19 mouse cellular contexts compared by ENCODE assay signal in the genomic region with DNA sequence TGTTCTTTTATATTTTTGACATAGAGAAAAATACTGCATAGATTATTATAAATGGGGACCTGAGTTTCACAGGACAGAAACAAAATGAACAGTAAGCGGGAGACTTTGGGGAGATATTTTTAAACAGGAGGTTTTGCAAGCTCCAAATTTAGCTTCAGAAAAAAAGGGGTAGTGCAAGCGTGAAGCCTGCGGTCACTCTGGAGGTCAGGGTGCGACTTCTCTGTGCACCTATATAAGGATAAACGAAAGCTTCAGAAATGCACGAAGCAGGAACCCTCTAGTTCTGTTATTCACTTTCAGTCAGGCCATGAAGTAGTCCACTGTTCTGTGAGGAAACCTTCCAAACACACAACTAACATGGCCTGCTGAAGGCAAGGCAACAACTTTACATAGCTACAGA.
A peak's percentile ranks its signal among the peaks of the same experiment; 100 is the strongest.
DNase-seq lines count a peak whose midpoint lies in the region; ATAC-seq and TF ChIP-seq lines count a peak whose summit lies in the region.
"Had no signal": no experiment of that assay in that cellular context is flagged by ENCODE, and none has a peak within 500 bp of the region (broad histone marks: within the 10 kb centered on the region; RNA-seq: fewer than 3 reads in every experiment).

No protein-coding gene starts in this region.

- ATAC-seq in frontal cortex, adult (ENCODE audit: low TSS enrichment) = no peak
- ATAC-seq in midbrain, postnatal 0 days (ENCODE audit: low FRiP score) = no peak
- ATAC-seq: forebrain, postnatal 0 days; intestine, postnatal 0 days had no signal

- TF ChIP-seq POLR2A in CH12.LX (IDR thresholded peaks at IDR 0.05; ENCODE audit: low read depth, low read length) = no peak

- H3K27ac ChIP-seq in CH12.LX (ENCODE audit: insufficient read depth, low read depth) (no peak overlapping the region), macrophage (peak overlapping the region; percentile 36)
- H3K27ac ChIP-seq in midbrain, postnatal 0 days (ENCODE audit: low read depth, low read length) = no peak overlapping the region
- H3K27ac ChIP-seq: hindbrain, embryonic 15.5 days; limb, embryonic 12.5 days; lung, embryonic 15.5 days had no signal

- 0% methylated on average over 6 of the region's 6 CpGs for WGBS in macrophage (ENCODE audit: missing documents)
- WGBS in midbrain, postnatal 0 days = 72% methylated on average over 6 of the region's 6 CpGs

- DNase-seq in layer of hippocampus, adult 11-12 months (ENCODE audit: low spot score) = peak; percentile 40
- DNase-seq in layer of hippocampus, postnatal 25 days (ENCODE audit: extremely low spot score in 1 of 2, low spot score in 1 of 2) = no peak
- peak; percentile 73 for DNase-seq in CH12.LX (ENCODE audit: extremely low read depth)
- peak; percentile 27 to 46 for DNase-seq in spleen, adult 18-20 months
- DNase-seq in midbrain, postnatal 0 days (ENCODE audit: low spot score) = no peak
- DNase-seq: adrenal gland, postnatal 10 days; cerebellum, postnatal 14 days; forebrain, postnatal 0 days; heart, postnatal 14 days; kidney, postnatal 25 days; thymus, postnatal 25 days had no signal

- in situ Hi-C loops in CH12.LX (cut with MboI; ENCODE audit: low pct_ligation_motif_present, low pct_unique_long_range_greater_than_20kb, low sequenced_read_pairs) = no loop called here

- TF ChIP-seq EP300 in CH12.LX (IDR thresholded peaks at IDR 0.05; ENCODE audit: low read length) = peak; percentile 67

- H3K4me3 ChIP-seq in CH12.LX (replicated peaks in 1 of 3; ENCODE audit: low read depth in 2 of 3, low read length in 2 of 3, poor library complexity in 1 of 3) = no peak overlapping the region
- no peak overlapping the region for H3K4me3 ChIP-seq in macrophage (ENCODE audit: inconsistent target)
- H3K4me3 ChIP-seq in midbrain, postnatal 0 days (ENCODE audit: low read depth, low read length) = no peak overlapping the region
- H3K4me3 ChIP-seq: hindbrain, embryonic 15.5 days; limb, embryonic 12.5 days; lung, embryonic 15.5 days had no signal

- dilution Hi-C loops in CH12.LX (cut with MboI; ENCODE audit: extremely low pct_ligation_motif_present, extremely low pct_unique_long_range_greater_than_20kb, low sequenced_read_pairs) = no loop called here

- H3K9ac ChIP-seq in CH12.LX (ENCODE audit: insufficient read depth, low read depth) = no peak overlapping the region
- no peak overlapping the region for H3K9ac ChIP-seq in midbrain, postnatal 0 days (replicated peaks; ENCODE audit: low read length, poor library complexity, severe bottlenecking)
- H3K9ac ChIP-seq: forebrain, postnatal 0 days; hindbrain, embryonic 15.5 days; limb, embryonic 12.5 days; lung, embryonic 15.5 days had no signal

- peak overlapping the region; percentile 8; the same call in 1 of the 2 replicates for H3K4me2 ChIP-seq in CH12.LX (ENCODE audit: insufficient read depth, low read depth, poor library complexity, severe bottlenecking)
- H3K4me2 ChIP-seq in midbrain, postnatal 0 days (ENCODE audit: low read depth, low read length, poor library complexity, severe bottlenecking) = no peak overlapping the region
- H3K4me2 ChIP-seq: hindbrain, embryonic 15.5 days; limb, embryonic 12.5 days; lung, embryonic 15.5 days; midbrain, embryonic 11.5 days had no signal

- TF ChIP-seq CTCF in CH12.LX (conservative IDR thresholded peaks at IDR 0.05 in 1 of 2, IDR thresholded peaks at IDR 0.05 in 1 of 2; ENCODE audit: low read depth in 2 of 2, low read length in 2 of 2) = no peak
- TF ChIP-seq CTCF in midbrain, postnatal 0 days (IDR thresholded peaks at IDR 0.05) = no peak

- TF ChIP-seq RAD21 in CH12.LX (IDR thresholded peaks at IDR 0.05; ENCODE audit: low read depth, low read length) = no peak

- H3K9me3 ChIP-seq in CH12.LX (replicated peaks; ENCODE audit: low read length) = no peaks in the 10 kb centered on the region
- no peaks in the 10 kb centered on the region for H3K9me3 ChIP-seq in midbrain, postnatal 0 days (ENCODE audit: low read length)
- H3K9me3 ChIP-seq: hindbrain, embryonic 15.5 days; limb, embryonic 12.5 days; lung, embryonic 15.5 days had no signal

- no peaks in the 10 kb centered on the region for H3K36me3 ChIP-seq in CH12.LX (replicated peaks in 1 of 2; ENCODE audit: control insufficient read depth in 1 of 2, insufficient read depth in 1 of 2, low read length in 1 of 2)
- H3K36me3 ChIP-seq in macrophage (ENCODE audit: inconsistent target) = no peaks in the 10 kb centered on the region
- H3K36me3 ChIP-seq in midbrain, postnatal 0 days (ENCODE audit: insufficient read depth, low read length) = no peaks in the 10 kb centered on the region
- H3K36me3 ChIP-seq: G1E; hindbrain, embryonic 15.5 days; limb, embryonic 12.5 days; lung, embryonic 15.5 days had no signal

- no peaks in the 10 kb centered on the region for H3K79me2 ChIP-seq in CH12.LX (replicated peaks; ENCODE audit: control insufficient read depth, extremely low read depth, insufficient read depth, poor library complexity, severe bottlenecking)
- no peaks in the 10 kb centered on the region for H3K79me2 ChIP-seq in macrophage (ENCODE audit: inconsistent target)

- no peaks in the 10 kb centered on the region for H3K27me3 ChIP-seq in CH12.LX (replicated peaks)
- H3K27me3 ChIP-seq in midbrain, postnatal 0 days (ENCODE audit: insufficient read depth, low read length) = no peaks in the 10 kb centered on the region
- H3K27me3 ChIP-seq: hindbrain, embryonic 15.5 days; limb, embryonic 12.5 days; lung, embryonic 15.5 days had no signal

- peaks cover 7 to 41% of the 10 kb centered on the region in 2 experiments for H3K4me1 ChIP-seq in CH12.LX (ENCODE audit: control insufficient read depth in 1 of 2, insufficient read depth in 2 of 2)
- no peaks in the 10 kb centered on the region for H3K4me1 ChIP-seq in midbrain, postnatal 0 days (ENCODE audit: insufficient read depth, low read length)
- H3K4me1 ChIP-seq: hindbrain, embryonic 15.5 days; limb, embryonic 12.5 days; lung, embryonic 15.5 days had no signal

TF ChIP-seq in CH12.LX, 34 proteins besides CTCF, POLR2A, EP300 and RAD21:
- no peak for TF ChIP-seq SMC3 (IDR thresholded peaks at IDR 0.05; ENCODE audit: low read depth, low read length)
- TF ChIP-seq MEF2A (IDR thresholded peaks at IDR 0.05; ENCODE audit: borderline replicate concordance, low read depth, low read length) = peak; percentile 97
- 0 out of 2 replicates have a peak, but pooled peaks have one; percentile 50 for TF ChIP-seq MAFK (IDR thresholded peaks at IDR 0.05; ENCODE audit: insufficient replicate concordance, low read length)
- no peak for TF ChIP-seq KAT2A (IDR thresholded peaks at IDR 0.05; ENCODE audit: insufficient replicate concordance, low read length)
- TF ChIP-seq PAX5 (IDR thresholded peaks at IDR 0.05; ENCODE audit: low read length) = no peak
- peak; percentile 86 for TF ChIP-seq ZNF384 (IDR thresholded peaks at IDR 0.05; ENCODE audit: low read depth, low read length)
- peak; percentile 57; the same call in 1 of the 2 replicates for TF ChIP-seq MYC (IDR thresholded peaks at IDR 0.05; ENCODE audit: low read depth, low read length)
- peak; percentile 54; the same call in 1 of the 2 replicates for TF ChIP-seq IRF4 (IDR thresholded peaks at IDR 0.05; ENCODE audit: low read depth, low read length)
- no peak for TF ChIP-seq TCF12 (IDR thresholded peaks at IDR 0.05; ENCODE audit: low read depth, low read length)
- no peak for TF ChIP-seq E2F4 (IDR thresholded peaks at IDR 0.05; ENCODE audit: insufficient replicate concordance, low read depth, low read length)
- peak; percentile 74 for TF ChIP-seq BHLHE40 (IDR thresholded peaks at IDR 0.05; ENCODE audit: low read depth, low read length)
- peak; percentile 51 for TF ChIP-seq ETS1 (conservative IDR thresholded peaks at IDR 0.05; ENCODE audit: low read depth, low read length)
- peak; percentile 66; the same call in 1 of the 2 replicates for TF ChIP-seq TBP (conservative IDR thresholded peaks at IDR 0.05; ENCODE audit: low read depth, low read length)
- no peak for TF ChIP-seq SIN3A (IDR thresholded peaks at IDR 0.05; ENCODE audit: low read length)
- TF ChIP-seq HCFC1 (IDR thresholded peaks at IDR 0.05; ENCODE audit: low read depth, low read length) = no peak

Comparison
In these comparisons a context has a peak if more than half of its experiments do, and no peak if none do; other contexts are left out.
1. DNase-seq: peak in layer of hippocampus, adult 11-12 months (single experiment), CH12.LX (single experiment) and spleen, adult 18-20 months (2 of 2); none in layer of hippocampus, postnatal 25 days (0 of 2) and midbrain, postnatal 0 days (single experiment).